Mouse (Mus musculus) intestine, embryonic 14.5 days (tissue): ENCODE measurements around the gene Wdr18. TPM values are rescaled to one million over a fixed set of nuclear protein-coding genes. Genes with fewer than 3 reads are reported as not detected.

Experiments
- ATAC-seq: fragments of 200-750 bp; cut with Nextera tagmentation; replicated peaks from 2 replicates; pipeline ENCODE4 v1.8.0; 2017; ENCODE audit warnings: low read depth, moderate number of reproducible peaks, moderate TSS enrichment, moderate library complexity; ENCODE audit not compliant: low FRiP score, low TSS enrichment
- DNase-seq: peaks from one replicate; pipeline ENCODE4 v3.0.0-alpha.2; 2018; ENCODE audit warnings: low spot score
- H3K27ac ChIP-seq: fragments of 300-500 bp; sonication (generic); 2 replicates; pipeline ENCODE4 v1.5.1; 2014; ENCODE audit warnings: low read depth, mild to moderate bottlenecking, control low read depth
- H3K27me3 ChIP-seq: fragments of 300-500 bp; sonication (generic); replicated peaks from 2 replicates; pipeline ENCODE4 v1.6.1; 2014; ENCODE audit warnings: low read length, control low read depth; ENCODE audit not compliant: control insufficient read depth, insufficient read depth
- H3K36me3 ChIP-seq: fragments of 300-500 bp; sonication (generic); 2 replicates; pipeline ENCODE4 v1.6.1; 2014; ENCODE audit warnings: low read length, control low read depth; ENCODE audit not compliant: control insufficient read depth, insufficient read depth
- H3K4me1 ChIP-seq: fragments of 300-500 bp; sonication (generic); replicated peaks from 2 replicates; pipeline ENCODE4 v1.6.1; 2014; ENCODE audit warnings: low read length, control low read depth, mixed read lengths; ENCODE audit not compliant: control insufficient read depth, insufficient read depth
- H3K4me2 ChIP-seq: fragments of 300-500 bp; sonication (generic); 2 replicates; pipeline ENCODE4 v1.6.1; 2014; ENCODE audit warnings: low read length
- H3K4me3 ChIP-seq: fragments of 300-500 bp; sonication (generic); 2 replicates; pipeline ENCODE4 v1.5.1; 2014; ENCODE audit warnings: low read depth, low read length, control low read depth, mixed read lengths
- H3K9ac ChIP-seq: fragments of 300-500 bp; sonication (generic); 2 replicates; pipeline ENCODE4 v1.6.1; 2014; ENCODE audit warnings: mild to moderate bottlenecking, low read length
- H3K9me3 ChIP-seq: fragments of 300-500 bp; sonication (generic); 2 replicates; pipeline ENCODE4 v1.6.1; 2016; ENCODE audit warnings: low read length, control low read depth; ENCODE audit not compliant: control insufficient read depth
- WGBS: fragments of 180-500 bp; shearing (Covaris S2); extraction: QIAGEN DNeasy Blood & Tissue Kit; methylation state at CpG from one replicate; pipeline ENCODE4 v1.1.7; 2014; 5-methylcytosine and 5-hydroxymethylcytosine counted together
- polyA plus RNA-seq: library from polyadenylated mRNA; unstranded; fragments of >200 nt; fragmentation: Nextera tagmentation; extraction: Ambion mirVana; gene quantifications from 2 replicates; pipeline ENCODE4 v1.2.1, GENCODE M21; 2014

Gene Wdr18
- polyA plus RNA-seq, 1 experiment from 2014 or later, result 126 TPM

DNA sequence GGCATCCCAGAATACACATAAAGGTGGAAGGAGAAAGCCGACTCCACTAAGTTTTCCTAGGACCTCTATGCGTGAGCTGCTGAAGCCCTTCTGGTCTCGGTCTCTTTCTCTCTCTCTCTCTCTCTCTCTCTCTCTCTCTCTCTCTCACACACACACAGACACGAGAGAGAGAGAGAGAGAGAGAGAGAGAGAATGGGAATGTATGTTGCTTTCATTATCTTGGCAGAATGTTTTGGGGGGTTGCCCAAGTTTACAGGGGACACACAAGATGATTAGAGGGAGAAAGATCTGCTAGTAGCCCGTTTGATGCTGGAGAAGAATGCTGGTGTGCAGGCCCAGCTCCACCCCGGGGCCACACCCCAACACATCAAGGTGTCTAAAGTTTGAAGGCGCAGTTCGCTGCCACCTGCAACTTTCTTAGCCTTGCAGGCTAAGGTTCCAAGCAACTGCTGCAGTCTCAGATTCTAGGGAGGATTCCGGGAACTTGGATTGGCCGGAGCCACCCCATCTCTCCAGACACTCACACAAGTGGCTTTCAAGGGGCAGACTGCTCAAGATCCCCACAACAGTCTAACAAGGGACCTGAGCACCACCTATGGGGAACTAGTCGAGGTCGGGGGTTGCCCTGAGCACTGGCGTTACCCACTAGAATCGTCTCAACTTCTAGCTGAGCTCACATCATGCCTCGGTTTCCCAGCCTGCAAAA is 34.0 kb upstream of the Wdr18 start:
- ATAC-seq (no peak), DNase-seq (peak; percentile 69)
- H3K9me3 ChIP-seq, result no peaks in the 10 kb centered on the region
- 5% methylated on average over 15 of the region's 15 CpGs for WGBS
- peak overlapping the region; percentile 88 for H3K4me2 ChIP-seq
- peak overlapping the region; percentile 80; the same call in 1 of the 2 replicates for H3K27ac ChIP-seq
- H3K36me3 ChIP-seq, result peaks cover 5% of the 10 kb centered on the region; the same call in 1 of the 2 replicates
- H3K4me3 ChIP-seq, result peak overlapping the region; percentile 58
- peaks cover 22% of the 10 kb centered on the region for H3K27me3 ChIP-seq
- H3K9ac ChIP-seq, result peak overlapping the region; percentile 76
- H3K4me1 ChIP-seq, result peaks cover 27% of the 10 kb centered on the region

DNA sequence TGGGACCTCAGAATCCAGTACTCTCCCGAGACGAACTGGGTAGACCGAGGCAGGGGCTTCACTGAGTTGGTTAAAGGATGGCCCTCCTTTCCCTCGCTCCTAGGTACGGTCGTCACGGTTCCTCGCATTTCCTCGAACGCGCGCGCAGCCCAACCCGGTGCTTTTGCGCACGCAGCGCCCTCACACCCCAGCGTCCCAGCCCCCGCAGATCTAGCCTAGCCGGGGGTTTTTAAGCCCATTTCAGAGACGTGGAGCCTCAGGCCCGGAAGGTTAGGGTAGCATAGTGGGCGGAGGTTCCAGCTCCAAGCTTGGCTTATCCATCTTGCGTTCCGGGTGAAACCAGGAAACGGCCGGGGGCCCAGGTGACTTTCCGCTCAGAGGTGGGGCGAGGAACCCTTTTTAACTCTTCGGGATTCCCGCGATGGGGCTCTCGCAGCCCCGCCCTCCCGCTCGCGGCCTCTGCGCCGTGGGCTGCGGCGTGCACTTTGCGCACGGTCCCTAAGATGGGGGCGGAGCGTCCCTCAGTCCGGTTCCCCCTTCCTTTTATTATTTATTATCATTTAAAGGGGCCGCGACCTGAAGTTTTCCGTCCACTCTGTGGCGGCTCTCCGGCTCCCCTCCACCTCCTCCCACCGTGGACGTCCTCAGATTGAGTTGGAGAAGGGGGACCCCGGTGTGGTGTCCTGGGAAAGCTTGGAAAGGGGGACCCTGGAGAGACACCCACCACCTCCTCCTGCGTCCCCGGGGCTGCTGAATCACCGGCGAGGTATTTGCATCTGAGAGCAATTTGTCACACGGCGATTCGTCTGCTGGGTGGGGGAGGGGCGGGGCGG is 33.2 kb upstream of the Wdr18 start, which contains the start of gene Arid3a:
TSS of gene Arid3a (plus strand) at position 553 of the 833 bp plus-strand sequence.
- H3K27me3 ChIP-seq, result peaks cover 14% of the 10 kb centered on the region
- DNase-seq, result peak; percentile 95
- peak within 1 kb of the TSS; percentile 58 for H3K4me3 ChIP-seq
- H3K4me1 ChIP-seq, result peaks cover 22% of the 10 kb centered on the region
- peak within 1 kb of the TSS; percentile 88 for H3K4me2 ChIP-seq
- H3K36me3 ChIP-seq, result peaks cover 12% of the 10 kb centered on the region
- peak within 1 kb of the TSS; percentile 80 for H3K27ac ChIP-seq
- H3K9ac ChIP-seq, result peak within 1 kb of the TSS; percentile 76
- no peaks in the 10 kb centered on the region for H3K9me3 ChIP-seq
- under 1% methylated on average over 63 of the region's 63 CpGs for WGBS
- ATAC-seq, result peak; percentile 83

- H3K9me3 ChIP-seq, result no peaks in the 10 kb centered on the region
- DNase-seq (peak; percentile 87), ATAC-seq (peak; percentile 21; the same call in 1 of the 2 replicates)
- peaks cover 19% of the 10 kb centered on the region for H3K36me3 ChIP-seq
- H3K4me3 ChIP-seq, result peak overlapping the region; percentile 58
- 1% methylated on average over 53 of the region's 54 CpGs for WGBS
- peaks cover 27% of the 10 kb centered on the region for H3K4me1 ChIP-seq
- peak overlapping the region; percentile 76 for H3K9ac ChIP-seq
- peak overlapping the region; percentile 88 for H3K4me2 ChIP-seq
- H3K27me3 ChIP-seq, result peaks cover 7% of the 10 kb centered on the region; the same call in 1 of the 2 replicates
- peak overlapping the region; percentile 80 for H3K27ac ChIP-seq
These were observed 32.5 kb upstream of the Wdr18 start for GRCm38 (mm10) chr10:79927324-79928029.

DNA sequence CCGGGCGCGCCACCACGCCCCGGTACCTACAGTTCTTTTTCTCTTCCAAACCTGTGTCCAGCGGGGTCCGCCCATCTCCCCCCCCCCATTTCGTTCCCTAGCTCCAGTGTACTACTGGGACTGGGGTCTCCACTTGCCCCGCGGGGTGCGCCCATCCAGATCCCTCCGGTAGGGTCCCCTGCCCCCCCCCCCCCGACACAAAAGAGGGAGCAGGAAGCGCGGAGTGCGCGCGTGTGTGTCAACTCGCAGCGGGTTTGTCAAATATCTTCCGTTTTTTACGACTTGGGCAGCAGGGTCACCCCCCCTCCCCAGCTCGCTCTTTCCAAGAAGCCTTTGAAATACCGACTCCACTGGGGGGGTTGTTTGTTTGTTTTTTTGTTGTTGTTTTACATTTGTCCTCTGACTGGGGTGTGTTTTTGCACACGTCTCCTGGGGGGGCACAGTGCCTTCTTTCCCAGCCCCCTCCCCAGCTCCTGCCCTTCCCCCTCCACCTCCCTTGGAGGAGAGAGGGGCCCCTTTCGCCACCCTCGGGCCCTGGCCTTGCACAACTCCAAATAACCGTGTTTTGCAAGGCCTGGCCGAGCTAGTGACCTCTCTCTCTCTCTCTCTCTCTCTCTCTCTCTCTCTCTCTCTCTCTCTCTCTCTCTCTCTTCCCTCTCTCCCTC is 31.8 kb upstream of the Wdr18 start:
- peak; percentile 79 for DNase-seq
- ATAC-seq, result no peak
- Histone ChIP-seq H3K9ac (peak overlapping the region; percentile 76), H3K27ac (peak overlapping the region; percentile 80), H3K4me1 (peaks cover 32% of the 10 kb centered on the region), H3K4me3 (peak overlapping the region; percentile 58), H3K9me3 (no peaks in the 10 kb centered on the region), H3K27me3 (no peaks in the 10 kb centered on the region; the same call in 1 of the 2 replicates), H3K4me2 (peak overlapping the region; percentile 88), H3K36me3 (peaks cover 23% of the 10 kb centered on the region)
- WGBS, result under 1% methylated on average over 29 of the region's 29 CpGs

GRCm38 (mm10) chr10:79928907-79929701 is 30.8 kb upstream of the Wdr18 start:
- DNase-seq, result peak; percentile 55
- WGBS, result 15% methylated on average over 9 of the region's 9 CpGs
- peaks cover 33% of the 10 kb centered on the region for H3K4me1 ChIP-seq
- H3K36me3 ChIP-seq, result peaks cover 30% of the 10 kb centered on the region
- peak overlapping the region; percentile 58 for H3K4me3 ChIP-seq
- peak overlapping the region; percentile 88 for H3K4me2 ChIP-seq
- no peaks in the 10 kb centered on the region for H3K27me3 ChIP-seq
- peak overlapping the region; percentile 54; the same call in 1 of the 2 replicates for H3K27ac ChIP-seq
- ATAC-seq, result no peak
- H3K9ac ChIP-seq, result peak overlapping the region; percentile 46; the same call in 1 of the 2 replicates
- no peaks in the 10 kb centered on the region for H3K9me3 ChIP-seq

DNA sequence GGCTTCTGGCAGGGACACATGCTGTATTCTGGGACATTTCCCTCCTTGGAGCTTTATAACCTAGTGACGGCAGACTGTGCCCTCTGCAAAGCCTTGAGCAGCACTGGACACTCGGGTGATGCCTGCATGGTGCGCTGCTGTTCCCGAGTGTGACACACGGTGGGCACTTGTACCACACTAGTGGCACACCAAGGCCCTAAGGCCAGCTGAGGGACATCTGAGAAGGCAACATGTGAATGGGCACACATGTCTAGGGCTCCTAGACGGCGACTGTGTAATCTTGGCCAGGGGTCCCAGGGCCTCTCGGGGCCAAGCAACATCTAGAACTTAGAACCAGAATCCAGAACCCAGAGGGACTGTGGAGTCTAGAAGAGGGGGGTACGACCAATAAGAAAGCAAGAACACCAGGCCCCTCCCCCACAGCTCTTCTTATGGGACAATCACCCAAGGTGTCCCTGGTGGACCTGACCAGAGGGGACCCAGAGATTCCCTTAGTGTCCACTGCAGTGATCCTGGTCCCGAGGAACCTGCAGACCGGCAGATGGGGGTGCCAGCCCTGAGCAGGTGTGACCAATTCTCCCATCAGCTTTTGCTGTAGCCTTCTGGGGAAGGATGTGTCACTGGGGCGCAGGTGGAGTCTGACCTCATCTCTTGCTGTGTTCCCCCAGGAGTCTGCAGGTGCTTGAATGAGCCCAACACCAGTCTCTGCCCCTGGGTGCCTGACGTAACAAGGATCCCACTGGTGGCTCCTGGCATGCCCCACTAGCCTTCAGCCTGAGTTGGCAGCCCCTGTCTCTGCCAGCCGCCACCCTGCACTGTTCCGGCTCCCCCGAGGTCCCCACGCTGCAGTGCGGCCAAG is 29.8 kb upstream of the Wdr18 start:
- H3K9ac ChIP-seq, result 0 out of 2 replicates have a peak overlapping the region, but pooled peaks have one; percentile 7
- peaks cover 33% of the 10 kb centered on the region for H3K36me3 ChIP-seq
- no peak overlapping the region for H3K4me3 ChIP-seq
- no peak overlapping the region for H3K27ac ChIP-seq
- H3K4me1 ChIP-seq, result peaks cover 36% of the 10 kb centered on the region
- ATAC-seq, result no peak
- H3K4me2 ChIP-seq, result no peak overlapping the region
- no peaks in the 10 kb centered on the region for H3K27me3 ChIP-seq
- H3K9me3 ChIP-seq, result no peaks in the 10 kb centered on the region
- no peak for DNase-seq
- whole genome bisulfite sequencing, result 87% methylated on average over 18 of the region's 18 CpGs

GRCm38 (mm10) chr10:79930826-79931186 is 29.1 kb upstream of the Wdr18 start:
- no peak for ATAC-seq
- no peak overlapping the region for H3K9ac ChIP-seq
- H3K4me2 ChIP-seq, result no peak overlapping the region
- H3K27me3 ChIP-seq, result no peaks in the 10 kb centered on the region
- no peak overlapping the region for H3K27ac ChIP-seq
- H3K4me3 ChIP-seq, result no peak overlapping the region
- peaks cover 39% of the 10 kb centered on the region for H3K36me3 ChIP-seq
- 91% methylated on average over 16 of the region's 16 CpGs for WGBS
- H3K4me1 ChIP-seq, result peaks cover 33% of the 10 kb centered on the region
- DNase-seq, result no peak
- no peaks in the 10 kb centered on the region for H3K9me3 ChIP-seq
